Mouse (Mus musculus) thymus, adult 2 months (tissue): Measurements from ENCODE around the gene Itm2a. TPM values are rescaled to one million over a fixed set of nuclear protein-coding genes. Genes with fewer than 3 reads are reported as not detected.

Source experiments
- DNase-seq: peaks from one replicate; pipeline ENCODE4 v3.0.0; 2021
- H3K27ac ChIP-seq: fragments of 200-500 bp; 2 replicates; pipeline ENCODE4 v1.5.1; 2012; ENCODE audit warnings: low read length, control low read depth; ENCODE audit not compliant: control insufficient read depth, insufficient read depth
- H3K27me3 ChIP-seq: fragments of 200-500 bp; 2 replicates; pipeline ENCODE4 v1.6.1; 2012; ENCODE audit warnings: mild to moderate bottlenecking, low read length, moderate library complexity, mixed read lengths; ENCODE audit not compliant: control insufficient read depth, insufficient read depth
- H3K36me3 ChIP-seq: fragments of 200-500 bp; 2 replicates; pipeline ENCODE4 v1.6.1; 2012; ENCODE audit warnings: mild to moderate bottlenecking, low read length, moderate library complexity; ENCODE audit not compliant: control insufficient read depth, insufficient read depth
- H3K4me1 ChIP-seq: fragments of 200-500 bp; replicated peaks from 2 replicates; pipeline ENCODE4 v1.6.1; 2012; ENCODE audit warnings: low read length; ENCODE audit not compliant: control insufficient read depth, insufficient read depth
- H3K4me3 ChIP-seq: fragments of 200-500 bp; 2 replicates; pipeline ENCODE4 v1.5.1; 2012; ENCODE audit warnings: mild to moderate bottlenecking, low read length, control low read depth, moderate library complexity; ENCODE audit not compliant: control insufficient read depth, insufficient read depth
- CTCF ChIP-seq: fragments of 200-500 bp; IDR thresholded peaks from 2 replicates; pipeline ENCODE4 v1.5.1; 2012; ENCODE audit warnings: mild to moderate bottlenecking, control low read depth, low read length, moderate library complexity, borderline replicate concordance; ENCODE audit not compliant: control insufficient read depth, poor library complexity, insufficient read depth; ENCODE audit errors: extremely low read depth
- POLR2A ChIP-seq: fragments of 200-500 bp; IDR thresholded peaks from 2 replicates; pipeline ENCODE4 v1.6.1; 2012; ENCODE audit warnings: mild to moderate bottlenecking, low read length, control low read depth, moderate library complexity; ENCODE audit not compliant: control insufficient read depth, poor library complexity, insufficient read depth; ENCODE audit errors: extremely low read depth
- WGBS: fragments of 180-500 bp; shearing (Covaris S2); methylation state at CpG from one replicate; pipeline ENCODE4 v1.1.7; 2018; 5-methylcytosine and 5-hydroxymethylcytosine counted together
- polyA plus RNA-seq: library from polyadenylated mRNA; depleted of rRNA; stranded (reverse); fragments of >200 nt; gene quantifications from 2 replicates; pipeline ENCODE4 v1.2.3, GENCODE M21; 2012; rRNA removed

Itm2a gene
- polyA plus RNA-seq, 1 experiment: 100 TPM

DNA sequence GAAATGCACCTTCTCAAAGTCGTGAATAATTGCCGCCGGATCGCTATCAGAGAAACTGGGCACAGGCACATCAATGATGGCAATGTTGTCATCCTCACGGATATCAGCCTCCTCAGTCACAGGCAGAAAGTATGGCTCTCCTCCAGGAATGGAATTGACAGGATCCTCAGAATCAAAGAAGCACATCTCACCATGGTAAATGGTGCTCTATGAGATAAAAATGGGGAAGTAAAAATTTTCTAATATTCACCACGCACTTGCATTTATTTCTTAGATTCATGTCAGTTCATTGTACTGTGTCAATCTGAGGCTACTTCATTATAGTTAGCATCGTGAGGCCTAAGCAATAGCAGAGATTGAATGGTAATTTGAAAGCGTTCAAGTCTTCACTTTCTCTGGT, 4.1 kb downstream of the Itm2a start:
- WGBS: 93% methylated on average over 8 of the region's 8 CpGs
- DNase-seq: no peak
- Histone ChIP-seq H3K36me3 (no peaks in the 10 kb centered on the region), H3K27ac (no peak overlapping the region), H3K4me3 (no peak overlapping the region), H3K4me1 (peaks cover 3% of the 10 kb centered on the region; the same call in 1 of the 2 replicates), H3K27me3 (no peaks in the 10 kb centered on the region)
- no peak for TF ChIP-seq POLR2A
- TF ChIP-seq CTCF: no peak

DNA sequence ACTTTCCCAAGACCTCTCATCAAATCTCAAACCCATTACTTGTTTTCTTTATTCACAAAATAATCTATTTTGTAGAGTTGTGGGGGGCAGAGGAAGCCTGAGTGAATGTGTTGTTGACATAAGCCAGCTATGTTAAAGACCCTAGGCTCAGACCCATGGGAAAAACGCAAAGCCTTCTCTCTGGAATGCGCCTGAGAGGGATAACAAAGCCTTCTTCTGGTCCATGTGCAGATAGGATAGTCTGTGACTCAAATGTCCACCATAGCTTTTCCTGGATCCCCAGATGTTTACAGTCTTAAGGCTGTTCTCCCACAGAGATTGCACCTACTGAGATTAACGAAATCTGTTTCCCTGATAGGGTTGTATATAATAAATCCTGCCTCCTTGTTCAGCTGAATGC, 9.9 kb downstream of the Itm2a start:
- Histone ChIP-seq H3K27me3 (no peaks in the 10 kb centered on the region), H3K4me1 (no peaks in the 10 kb centered on the region), H3K36me3 (no peaks in the 10 kb centered on the region), H3K4me3 (no peak overlapping the region), H3K27ac (no peak overlapping the region)
- DNase-seq: no peak
- WGBS: 93% methylated on average over 3 of the region's 3 CpGs
- TF ChIP-seq CTCF (no peak), POLR2A (no peak)

DNA sequence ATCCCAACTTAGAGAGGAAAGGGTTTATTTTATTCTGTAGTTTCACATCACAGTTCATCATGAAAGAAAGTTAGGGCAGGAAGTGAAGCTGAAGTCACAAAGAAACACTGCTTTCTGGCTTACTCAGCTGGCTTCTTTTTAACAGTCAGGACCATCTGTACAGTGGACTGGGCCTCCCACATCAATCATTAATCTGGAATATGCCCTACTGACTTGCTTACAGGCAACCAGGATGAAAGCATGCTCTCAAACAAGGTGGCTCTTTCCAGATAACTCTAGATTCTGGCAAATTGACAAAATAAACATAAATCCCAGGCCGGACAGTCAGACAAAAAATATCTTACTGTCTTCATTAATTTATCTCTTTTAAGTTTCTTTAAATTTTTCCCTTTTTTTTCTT, 27.8 kb downstream of the Itm2a start:
- Histone ChIP-seq H3K4me3 (no peak overlapping the region), H3K27ac (no peak overlapping the region), H3K27me3 (no peaks in the 10 kb centered on the region), H3K4me1 (no peaks in the 10 kb centered on the region), H3K36me3 (no peaks in the 10 kb centered on the region)
- no peak for DNase-seq
- no peak for TF ChIP-seq POLR2A
- TF ChIP-seq CTCF: no peak
- 81% methylated on average over 1 of the region's 1 CpGs for WGBS

Other genes starting within 250 kb of the Itm2a start
- gene Gpr174, start 147.5 kb downstream of the Itm2a start, polyA plus RNA-seq: 3.7 and 3.9 TPM in 2 replicates